Mouse (Mus musculus) right cerebral cortex, adult 18-20 months (tissue): ENCODE data around the gene Cavin2.

Source experiments
- DNase-seq: peaks from one replicate; pipeline ENCODE4 v3.0.0; 2022; ENCODE audit warnings: mixed read lengths

Cavin2 gene

GRCm38 (mm10) chr1:51288755-51289619 lies at the start of gene Cavin2:
Cavin2 (plus strand) TSS chr1:51289126.
- no peak for DNase-seq

- no peak for DNase-seq
Observed at GRCm38 (mm10) chr1:51241311-51241986, 47.5 kb upstream of the Cavin2 start.

GRCm38 (mm10) chr1:51243294-51243693 lies 45.6 kb upstream of the Cavin2 start:
- DNase-seq: peak; percentile 82

GRCm38 (mm10) chr1:51243869-51244268 lies 45.1 kb upstream of the Cavin2 start:
- no peak for DNase-seq

- no peak for DNase-seq
Observed at GRCm38 (mm10) chr1:51245381-51245780, 43.5 kb upstream of the Cavin2 start.

GRCm38 (mm10) chr1:51250302-51250701 lies 38.6 kb upstream of the Cavin2 start:
- DNase-seq: peak; percentile 13

- DNase-seq: no peak
Observed at GRCm38 (mm10) chr1:51265118-51265800, 23.7 kb upstream of the Cavin2 start.

- no peak for DNase-seq
Observed at GRCm38 (mm10) chr1:51265926-51266325, 23.0 kb upstream of the Cavin2 start.

- peak; percentile 73 for DNase-seq
Observed at GRCm38 (mm10) chr1:51267125-51267524, 21.8 kb upstream of the Cavin2 start.

GRCm38 (mm10) chr1:51268225-51268624 lies 20.7 kb upstream of the Cavin2 start:
- no peak for DNase-seq

- no peak for DNase-seq
Observed at GRCm38 (mm10) chr1:51270196-51270935, 18.6 kb upstream of the Cavin2 start.

- no peak for DNase-seq
Observed at GRCm38 (mm10) chr1:51271845-51272244, 17.1 kb upstream of the Cavin2 start.

- no peak for DNase-seq
Observed at GRCm38 (mm10) chr1:51272583-51273201, 16.2 kb upstream of the Cavin2 start.

- DNase-seq: no peak
Observed at GRCm38 (mm10) chr1:51277879-51278567, 10.9 kb upstream of the Cavin2 start.

- DNase-seq: no peak
Observed at GRCm38 (mm10) chr1:51288201-51288600, 725 bp upstream of the Cavin2 start.

GRCm38 (mm10) chr1:51289620-51290445 lies 907 bp downstream of the Cavin2 start:
- DNase-seq: no peak

GRCm38 (mm10) chr1:51290634-51291033 lies 1.7 kb downstream of the Cavin2 start:
- DNase-seq: no peak

- DNase-seq: no peak
Observed at GRCm38 (mm10) chr1:51292348-51292747, 3.4 kb downstream of the Cavin2 start.

- DNase-seq: no peak
Observed at GRCm38 (mm10) chr1:51300295-51300930, 11.5 kb downstream of the Cavin2 start.

GRCm38 (mm10) chr1:51307056-51307455 lies 18.1 kb downstream of the Cavin2 start:
- no peak for DNase-seq
